8 mouse cellular contexts compared by ENCODE assay signal in genomic region chr15:88921131-88921991, GRCm38 (mm10). TPM values are rescaled to one million over a fixed set of nuclear protein-coding genes. Genes with fewer than 3 reads are reported as not detected.
DNase-seq lines count a peak whose midpoint lies in the region; ATAC-seq lines count a peak whose summit lies in the region.

No protein-coding gene starts in this region.

- H3K4me3 ChIP-seq in forebrain, embryonic 12.5 days (replicated peaks): no peak overlapping the region
- no peak overlapping the region for H3K4me3 ChIP-seq in lung, embryonic 15.5 days

- peak; percentile 74; the same call in 1 of the 2 replicates for ATAC-seq in forebrain, embryonic 12.5 days (ENCODE audit: low FRiP score)
- peak; percentile 68 for ATAC-seq in lung, embryonic 15.5 days (ENCODE audit: borderline replicate concordance, extremely low read depth, low FRiP score, low TSS enrichment)

- no peak overlapping the region for H3K4me2 ChIP-seq in forebrain, embryonic 12.5 days
- no peak overlapping the region for H3K4me2 ChIP-seq in lung, embryonic 15.5 days

- WGBS in forebrain, embryonic 12.5 days: 29% methylated on average over 12 of the region's 12 CpGs
- WGBS in lung, embryonic 15.5 days: 18% methylated on average over 12 of the region's 12 CpGs

- no peak overlapping the region for H3K9ac ChIP-seq in forebrain, embryonic 12.5 days
- no peak overlapping the region for H3K9ac ChIP-seq in lung, embryonic 15.5 days

- no peaks in the 10 kb centered on the region for H3K9me3 ChIP-seq in forebrain, embryonic 12.5 days
- no peaks in the 10 kb centered on the region for H3K9me3 ChIP-seq in lung, embryonic 15.5 days

- intact Hi-C loops in heart, postnatal 25 days (cut with DNase I): loop anchor here (1.0 kb wide), 2 partner anchors 43 to 93 kb away; no protein-coding TSS in a partner anchor

- no peaks in the 10 kb centered on the region for H3K27me3 ChIP-seq in forebrain, embryonic 12.5 days
- H3K27me3 ChIP-seq in lung, embryonic 15.5 days: no peaks in the 10 kb centered on the region

- H3K27ac ChIP-seq in forebrain, embryonic 12.5 days: no peak overlapping the region
- peak overlapping the region; percentile 12; the same call in 1 of the 2 replicates for H3K27ac ChIP-seq in lung, embryonic 15.5 days

- no peaks in the 10 kb centered on the region for H3K4me1 ChIP-seq in forebrain, embryonic 12.5 days
- no peaks in the 10 kb centered on the region for H3K4me1 ChIP-seq in lung, embryonic 15.5 days

- DNase-seq in MEL-GATA-1-ER (ENCODE audit: extremely low read depth, low read depth): peak; percentile 53
- peak; percentile 62 for DNase-seq in c-Kit-positive CD71-positive TER-119-positive erythroid progenitor cells, embryonic 14.5 days (ENCODE audit: low spot score)
- DNase-seq in heart, postnatal 25 days (ENCODE audit: low spot score): peak; percentile 25
- DNase-seq in layer of hippocampus, adult 11-12 months (ENCODE audit: low spot score): peak; percentile 86
- peak; percentile 95 for DNase-seq in retina, embryonic 14.5 days (ENCODE audit: low spot score)
- DNase-seq in urinary bladder, postnatal 25 days (ENCODE audit: low spot score): peak; percentile 68

- H3K36me3 ChIP-seq in forebrain, embryonic 12.5 days (replicated peaks): no peaks in the 10 kb centered on the region
- H3K36me3 ChIP-seq in lung, embryonic 15.5 days: no peaks in the 10 kb centered on the region

RNA-seq across cellular contexts. Expression of gene Ttll8, which starts 32.9 kb away (rescaled TPM):
- polyA plus RNA-seq in forebrain, embryonic 12.5 days (2016; fragmentation: Nextera tagmentation; extraction: Ambion mirVana): 0.14 and 0.17 TPM in 2 replicates
- total RNA-seq in heart, postnatal 25 days (2021): not detected
- polyA plus RNA-seq in lung, embryonic 15.5 days (2015; fragmentation: Nextera tagmentation; extraction: Ambion mirVana): not detected in 2 replicates

RNA-seq across cellular contexts. Expression of gene Mlc1, which starts 57.4 kb away (rescaled TPM):
- 15.5 and 16.3 TPM in 2 replicates for polyA plus RNA-seq in forebrain, embryonic 12.5 days (2016; fragmentation: Nextera tagmentation; extraction: Ambion mirVana)
- not detected for total RNA-seq in heart, postnatal 25 days (2021)
- 0.25 TPM in 2 replicates for polyA plus RNA-seq in lung, embryonic 15.5 days (2015; fragmentation: Nextera tagmentation; extraction: Ambion mirVana)

RNA-seq across cellular contexts. Expression of gene Pim3, which starts 59.4 kb away (rescaled TPM):
- polyA plus RNA-seq in forebrain, embryonic 12.5 days (2016; fragmentation: Nextera tagmentation; extraction: Ambion mirVana): 46.0 and 49.4 TPM in 2 replicates
- 10 to 100 TPM; 86.8 to 98.2 TPM for total RNA-seq in heart, postnatal 25 days (2021)
- 65.9 and 70.3 TPM in 2 replicates for polyA plus RNA-seq in lung, embryonic 15.5 days (2015; fragmentation: Nextera tagmentation; extraction: Ambion mirVana)

Comparison
In these comparisons a context has a peak if more than half of its experiments do, and no peak if none do; other contexts are left out.
1. DNase-seq: peak in every context shown above with its lines; median percentile 95 in retina, embryonic 14.5 days; 86 in layer of hippocampus, adult 11-12 months; 68 in urinary bladder, postnatal 25 days; 62 in c-Kit-positive CD71-positive TER-119-positive erythroid progenitor cells, embryonic 14.5 days; 53 in MEL-GATA-1-ER; 25 in heart, postnatal 25 days.
2. RNA of gene Mlc1, which starts 57.4 kb away (polyA plus RNA-seq): 15.5 to 16.3 TPM in forebrain, embryonic 12.5 days; 0.25 TPM in lung, embryonic 15.5 days; every median in the first group is over 10 times any median in the second.